Mouse (Mus musculus) heart, postnatal 4 days (tissue): ENCODE results near the gene Rgs10. TPM values are rescaled to one million over a fixed set of nuclear protein-coding genes. Genes with fewer than 3 reads are reported as not detected.

Experiments
- DNase-seq: peaks from one replicate; pipeline ENCODE4 v3.0.0; 2021
- total RNA-seq, 2 experiments: library from RNA; stranded (reverse); gene quantifications; 2 replicates each; pipeline ENCODE4 v1.2.3; 2021

Gene Rgs10
- total RNA-seq, 2 experiments from 2014 or later, result 8.4 to 9.5 TPM

GRCm38 (mm10) chr7:128408265-128408664 is 10.3 kb downstream of the Rgs10 start:
- DNase-seq, result peak; percentile 24

- no peak for DNase-seq
These were observed 14.6 kb downstream of the Rgs10 start for GRCm38 (mm10) chr7:128403988-128404387.

- no peak for DNase-seq
These were observed 15.0 kb downstream of the Rgs10 start for GRCm38 (mm10) chr7:128403586-128403985.

GRCm38 (mm10) chr7:128403128-128403527 is 15.4 kb downstream of the Rgs10 start:
- no peak for DNase-seq

GRCm38 (mm10) chr7:128402577-128402976 is 16.0 kb downstream of the Rgs10 start:
- no peak for DNase-seq

- no peak for DNase-seq
These were observed 19.9 kb downstream of the Rgs10 start for GRCm38 (mm10) chr7:128398664-128399063.

GRCm38 (mm10) chr7:128397066-128397465 is 21.5 kb downstream of the Rgs10 start:
- no peak for DNase-seq

GRCm38 (mm10) chr7:128393756-128394155 is 24.8 kb downstream of the Rgs10 start:
- DNase-seq, result no peak

GRCm38 (mm10) chr7:128392972-128393314 is 25.6 kb downstream of the Rgs10 start:
- DNase-seq, result no peak

GRCm38 (mm10) chr7:128392071-128392971 is 26.2 kb downstream of the Rgs10 start:
- DNase-seq, result peak; percentile 33

GRCm38 (mm10) chr7:128391267-128392057 is 27.1 kb downstream of the Rgs10 start:
- DNase-seq, result no peak

GRCm38 (mm10) chr7:128388968-128389367 is 29.6 kb downstream of the Rgs10 start:
- peak; percentile 91 for DNase-seq

GRCm38 (mm10) chr7:128383726-128384463 is 34.7 kb downstream of the Rgs10 start:
- DNase-seq, result no peak

GRCm38 (mm10) chr7:128383189-128383725 is 35.3 kb downstream of the Rgs10 start:
- no peak for DNase-seq

GRCm38 (mm10) chr7:128382527-128382860 is 36.1 kb downstream of the Rgs10 start:
- DNase-seq, result no peak

- no peak for DNase-seq
These were observed 36.6 kb downstream of the Rgs10 start for GRCm38 (mm10) chr7:128381811-128382526.

GRCm38 (mm10) chr7:128381001-128381400 is 37.6 kb downstream of the Rgs10 start:
- DNase-seq, result no peak

GRCm38 (mm10) chr7:128379162-128379805 is 39.3 kb downstream of the Rgs10 start:
- peak; percentile 31 for DNase-seq

GRCm38 (mm10) chr7:128376206-128376701 is 42.3 kb downstream of the Rgs10 start:
- no peak for DNase-seq

- DNase-seq, result no peak
These were observed 44.4 kb downstream of the Rgs10 start for GRCm38 (mm10) chr7:128374156-128374555.

- no peak for DNase-seq
These were observed 44.8 kb downstream of the Rgs10 start for GRCm38 (mm10) chr7:128373751-128374150.
